Mouse (Mus musculus): ENCODE data around the gene Pum3. TPM values are rescaled to one million over a fixed set of nuclear protein-coding genes. Genes with fewer than 3 reads are reported as not detected.

The Pum3 gene
- polyA plus RNA-seq, 1 experiment = 72.4 TPM

GRCm38 (mm10) chr19:27364521-27364931 is 65.1 kb downstream of the Pum3 start:
- Histone ChIP-seq H3K4me1 (ENCODE audit: control insufficient read depth, insufficient read depth, low read length) (no peaks in the 10 kb centered on the region), H3K4me3 (replicated peaks; ENCODE audit: control insufficient read depth, low read depth, low read length) (no peak overlapping the region), H3K27ac (ENCODE audit: control insufficient read depth, insufficient read depth, low read depth, low read length, poor library complexity) (no peak overlapping the region)
- 33% methylated on average over 8 of the region's 8 CpGs for WGBS
- TF ChIP-seq CTCF (IDR thresholded peaks at IDR 0.05; ENCODE audit: control insufficient read depth, insufficient read depth, low read length) (no peak), POLR2A (IDR thresholded peaks at IDR 0.05; ENCODE audit: borderline replicate concordance, control insufficient read depth, low read depth, low read length) (no peak)

GRCm38 (mm10) chr19:27363891-27364290 is 65.7 kb downstream of the Pum3 start:
- TF ChIP-seq CTCF (IDR thresholded peaks at IDR 0.05; ENCODE audit: control insufficient read depth, insufficient read depth, low read length) (no peak), POLR2A (IDR thresholded peaks at IDR 0.05; ENCODE audit: borderline replicate concordance, control insufficient read depth, low read depth, low read length) (no peak)
- Histone ChIP-seq H3K27ac (ENCODE audit: control insufficient read depth, insufficient read depth, low read depth, low read length, poor library complexity) (no peak overlapping the region), H3K4me1 (ENCODE audit: control insufficient read depth, insufficient read depth, low read length) (no peaks in the 10 kb centered on the region), H3K4me3 (replicated peaks; ENCODE audit: control insufficient read depth, low read depth, low read length) (no peak overlapping the region)
- WGBS = 60% methylated on average over 4 of the region's 4 CpGs

GRCm38 (mm10) chr19:27360381-27360780 is 69.2 kb downstream of the Pum3 start:
- Histone ChIP-seq H3K27ac (ENCODE audit: control insufficient read depth, insufficient read depth, low read depth, low read length, poor library complexity) (no peak overlapping the region), H3K4me3 (replicated peaks; ENCODE audit: control insufficient read depth, low read depth, low read length) (no peak overlapping the region), H3K4me1 (ENCODE audit: control insufficient read depth, insufficient read depth, low read length) (no peaks in the 10 kb centered on the region)
- TF ChIP-seq CTCF (IDR thresholded peaks at IDR 0.05; ENCODE audit: control insufficient read depth, insufficient read depth, low read length) = no peak
- TF ChIP-seq POLR2A (IDR thresholded peaks at IDR 0.05; ENCODE audit: borderline replicate concordance, control insufficient read depth, low read depth, low read length) = no peak

GRCm38 (mm10) chr19:27351700-27352099 is 77.9 kb downstream of the Pum3 start:
- WGBS = 69% methylated on average over 6 of the region's 6 CpGs
- H3K4me3 ChIP-seq (replicated peaks; ENCODE audit: control insufficient read depth, low read depth, low read length) = no peak overlapping the region

GRCm38 (mm10) chr19:27346501-27346900 is 83.1 kb downstream of the Pum3 start:
- Histone ChIP-seq H3K4me3 (replicated peaks; ENCODE audit: control insufficient read depth, low read depth, low read length) (no peak overlapping the region), H3K4me1 (ENCODE audit: control insufficient read depth, insufficient read depth, low read length) (no peaks in the 10 kb centered on the region), H3K27ac (ENCODE audit: control insufficient read depth, insufficient read depth, low read depth, low read length, poor library complexity) (no peak overlapping the region)
- TF ChIP-seq CTCF (IDR thresholded peaks at IDR 0.05; ENCODE audit: control insufficient read depth, insufficient read depth, low read length) (no peak), POLR2A (IDR thresholded peaks at IDR 0.05; ENCODE audit: borderline replicate concordance, control insufficient read depth, low read depth, low read length) (no peak)
- 78% methylated on average over 1 of the region's 1 CpGs for WGBS

More at GRCm38 (mm10) chr19:27351700-27352099, 77.9 kb downstream of the Pum3 start:
- TF ChIP-seq CTCF (IDR thresholded peaks at IDR 0.05; ENCODE audit: control insufficient read depth, insufficient read depth, low read length) (no peak), POLR2A (IDR thresholded peaks at IDR 0.05; ENCODE audit: borderline replicate concordance, control insufficient read depth, low read depth, low read length) (no peak)
- Histone ChIP-seq H3K4me1 (ENCODE audit: control insufficient read depth, insufficient read depth, low read length) (no peaks in the 10 kb centered on the region), H3K27ac (ENCODE audit: control insufficient read depth, insufficient read depth, low read depth, low read length, poor library complexity) (no peak overlapping the region)

Other genes with a start within 250 kb of the Pum3 start
- 0.47 and 0.70 TPM in 2 replicates for gene Vldlr, start 213.3 kb downstream of the Pum3 start, polyA plus RNA-seq (2011; ENCODE audit: insufficient read depth, insufficient read length, low replicate concordance, missing spikeins)
- not detected in 2 replicates for gene Kcnv2, start 107.2 kb downstream of the Pum3 start, polyA plus RNA-seq (2011; ENCODE audit: insufficient read depth, insufficient read length, low replicate concordance, missing spikeins)

Measured in bone marrow, adult 2 months (tissue).